Mouse (Mus musculus) intestine, embryonic 16.5 days (tissue): ENCODE data around the gene Hspa12a. TPM values are rescaled to one million over a fixed set of nuclear protein-coding genes. Genes with fewer than 3 reads are reported as not detected.

Source experiments
- ATAC-seq: fragments of 200-750 bp; cut with Nextera tagmentation; 2 replicates; pipeline ENCODE4 v1.8.0; 2017; ENCODE audit warnings: moderate TSS enrichment, moderate library complexity
- H3K27ac ChIP-seq: fragments of 300-500 bp; sonication (generic); 2 replicates; pipeline ENCODE4 v1.5.1; 2014; ENCODE audit warnings: mild to moderate bottlenecking, low read length
- H3K27me3 ChIP-seq: fragments of 300-500 bp; sonication (generic); replicated peaks from 2 replicates; pipeline ENCODE4 v1.6.1; 2014; ENCODE audit warnings: low read length, control low read depth, mixed read lengths; ENCODE audit not compliant: control insufficient read depth, insufficient read depth
- H3K36me3 ChIP-seq: fragments of 300-500 bp; sonication (generic); 2 replicates; pipeline ENCODE4 v1.6.1; 2014; ENCODE audit warnings: low read length, control low read depth; ENCODE audit not compliant: control insufficient read depth, insufficient read depth
- H3K4me1 ChIP-seq: fragments of 300-500 bp; sonication (generic); 2 replicates; pipeline ENCODE4 v1.6.1; 2014; ENCODE audit warnings: low read length, control low read depth, mixed read lengths; ENCODE audit not compliant: control insufficient read depth, insufficient read depth
- H3K4me2 ChIP-seq: fragments of 300-500 bp; sonication (generic); 2 replicates; pipeline ENCODE4 v1.6.1; 2014; ENCODE audit warnings: low read depth, low read length, control low read depth
- H3K4me3 ChIP-seq: fragments of 300-500 bp; sonication (generic); 2 replicates; pipeline ENCODE4 v1.5.1; 2014; ENCODE audit warnings: mild to moderate bottlenecking, low read length
- H3K9ac ChIP-seq: fragments of 300-500 bp; sonication (generic); 2 replicates; pipeline ENCODE4 v1.6.1; 2014; ENCODE audit warnings: low read depth, low read length
- H3K9me3 ChIP-seq: fragments of 300-500 bp; sonication (generic); 2 replicates; pipeline ENCODE4 v1.6.1; 2016; ENCODE audit warnings: low read length, control low read depth; ENCODE audit not compliant: control insufficient read depth
- WGBS: fragments of 180-500 bp; shearing (Covaris S2); extraction: QIAGEN DNeasy Blood & Tissue Kit; methylation state at CpG from one replicate; pipeline ENCODE4 v1.1.7; 2014; 5-methylcytosine and 5-hydroxymethylcytosine counted together
- polyA plus RNA-seq: library from polyadenylated mRNA; unstranded; fragments of >200 nt; fragmentation: Nextera tagmentation; extraction: Ambion mirVana; gene quantifications from 2 replicates; pipeline ENCODE4 v1.2.1, GENCODE M21; 2015

Hspa12a gene
- polyA plus RNA-seq, 1 experiment from 2014 or later: 4.2 TPM

- no peak overlapping the region for H3K4me3 ChIP-seq
- no peak for ATAC-seq
- no peaks in the 10 kb centered on the region for H3K4me1 ChIP-seq
- no peak overlapping the region for H3K4me2 ChIP-seq
- H3K36me3 ChIP-seq: no peaks in the 10 kb centered on the region
- H3K27ac ChIP-seq: no peak overlapping the region
- H3K27me3 ChIP-seq: no peaks in the 10 kb centered on the region
- no peaks in the 10 kb centered on the region for H3K9me3 ChIP-seq
- WGBS: 4% methylated on average over 3 of the region's 3 CpGs
- no peak overlapping the region for H3K9ac ChIP-seq
Measured at GRCm38 (mm10) chr19:58806364-58806763, 137.1 kb downstream of the Hspa12a start.

- no peaks in the 10 kb centered on the region for H3K36me3 ChIP-seq
- H3K27me3 ChIP-seq: no peaks in the 10 kb centered on the region
- H3K4me1 ChIP-seq: no peaks in the 10 kb centered on the region
- H3K4me3 ChIP-seq: no peak overlapping the region
- ATAC-seq: no peak
- 85% methylated on average over 9 of the region's 9 CpGs for WGBS
- no peak overlapping the region for H3K9ac ChIP-seq
- no peak overlapping the region for H3K4me2 ChIP-seq
- no peak overlapping the region for H3K27ac ChIP-seq
- no peaks in the 10 kb centered on the region for H3K9me3 ChIP-seq
Measured at GRCm38 (mm10) chr19:58805191-58805779, 138.2 kb downstream of the Hspa12a start.

DNA sequence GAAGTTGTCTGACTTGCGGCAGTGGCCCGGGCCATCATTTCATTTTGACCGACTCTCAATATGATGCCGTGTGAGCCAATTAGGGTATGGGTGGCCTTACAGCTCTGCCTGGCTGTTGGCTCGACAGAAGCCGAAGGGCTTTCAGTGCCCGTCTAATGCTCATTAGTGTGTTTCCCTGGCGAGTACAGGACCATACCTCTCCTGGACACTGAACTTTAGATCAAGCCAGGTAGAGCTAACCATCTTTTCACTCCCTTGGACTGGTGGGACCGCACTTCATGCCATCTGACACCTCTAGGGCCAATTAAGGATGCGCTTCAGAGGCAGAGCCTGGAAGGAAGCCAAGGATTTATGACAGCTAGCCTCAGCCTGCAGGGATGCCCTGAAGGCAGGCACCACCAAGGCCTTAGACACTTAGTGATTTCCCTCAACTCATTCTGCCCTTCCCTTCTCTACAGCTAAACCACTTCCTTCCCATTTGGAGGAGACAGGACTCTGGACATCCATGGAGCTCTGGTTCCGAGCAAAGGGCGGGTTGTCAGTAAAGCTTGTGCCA lies 148.3 kb downstream of the Hspa12a start:
- Histone ChIP-seq H3K4me3 (no peak overlapping the region), H3K9ac (no peak overlapping the region), H3K27me3 (no peaks in the 10 kb centered on the region), H3K4me2 (no peak overlapping the region), H3K9me3 (no peaks in the 10 kb centered on the region), H3K4me1 (no peaks in the 10 kb centered on the region), H3K27ac (no peak overlapping the region), H3K36me3 (0 out of 2 replicates have a peak, but pooled peaks cover 2% of the 10 kb centered on the region)
- WGBS: 74% methylated on average over 12 of the region's 12 CpGs
- peak; percentile 23; the same call in 1 of the 2 replicates for ATAC-seq

DNA sequence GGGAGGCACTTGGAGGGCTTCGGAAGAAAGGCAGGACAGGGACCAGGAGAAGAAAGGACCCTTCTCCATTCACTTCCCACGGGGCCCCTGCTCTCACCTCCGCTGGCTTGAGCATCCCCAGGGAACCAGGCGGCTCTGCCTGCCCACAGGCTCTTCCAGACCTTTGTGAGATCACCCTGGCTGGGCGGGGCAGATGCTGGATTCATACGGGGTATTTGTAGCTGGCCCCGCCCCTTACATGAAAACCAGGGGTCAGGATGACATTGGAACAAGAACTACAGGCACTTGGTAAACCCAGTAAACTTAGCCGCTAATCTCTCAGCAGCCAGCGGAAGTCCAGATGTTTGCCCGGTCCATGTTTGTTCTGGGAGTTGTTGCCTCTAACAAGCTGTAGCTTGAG lies 149.2 kb downstream of the Hspa12a start, which contains the start of gene 1700019N19Rik:
1700019N19Rik (minus strand) TSS at position 178 of the 400 bp plus-strand sequence.
- ATAC-seq: no peak
- no peak within 1 kb of the TSS for H3K4me2 ChIP-seq
- no peak within 1 kb of the TSS for H3K9ac ChIP-seq
- no peaks in the 10 kb centered on the region for H3K36me3 ChIP-seq
- no peak within 1 kb of the TSS for H3K27ac ChIP-seq
- no peak within 1 kb of the TSS for H3K4me3 ChIP-seq
- no peaks in the 10 kb centered on the region for H3K4me1 ChIP-seq
- 38% methylated on average over 10 of the region's 10 CpGs for whole genome bisulfite sequencing
- no peaks in the 10 kb centered on the region for H3K27me3 ChIP-seq
- H3K9me3 ChIP-seq: no peaks in the 10 kb centered on the region

- Histone ChIP-seq H3K4me1 (no peaks in the 10 kb centered on the region), H3K36me3 (no peaks in the 10 kb centered on the region), H3K4me3 (no peak overlapping the region), H3K27ac (no peak overlapping the region), H3K27me3 (no peaks in the 10 kb centered on the region), H3K9me3 (no peaks in the 10 kb centered on the region), H3K4me2 (no peak overlapping the region), H3K9ac (no peak overlapping the region)
- no peak for ATAC-seq
- 71% methylated on average over 11 of the region's 11 CpGs for WGBS
Measured at GRCm38 (mm10) chr19:58789194-58789593, 154.3 kb downstream of the Hspa12a start.

GRCm38 (mm10) chr19:58783938-58784337 lies 159.5 kb downstream of the Hspa12a start:
- no peak for ATAC-seq
- WGBS: 49% methylated on average over 7 of the region's 7 CpGs

DNA sequence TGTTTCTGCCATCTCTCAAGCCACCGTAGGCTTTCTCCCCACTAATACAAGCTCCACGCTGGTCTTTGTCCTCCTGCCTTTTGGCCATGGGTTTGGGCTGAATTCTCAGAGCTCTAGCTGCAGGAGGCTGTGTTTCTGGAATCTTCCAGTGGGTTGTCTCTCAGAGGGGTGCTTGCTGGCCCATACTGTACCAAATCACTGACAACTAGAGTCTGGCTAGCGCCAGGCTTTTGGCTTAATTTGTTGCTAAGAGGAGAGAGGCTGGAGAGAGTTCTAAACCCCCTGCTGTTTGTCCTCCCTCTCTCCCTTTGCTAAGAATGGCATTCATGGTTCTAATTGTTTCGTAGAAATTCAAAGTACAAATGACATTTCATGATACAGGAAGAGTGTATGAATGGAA lies 161.9 kb downstream of the Hspa12a start:
- no peak overlapping the region for H3K4me2 ChIP-seq
- H3K27ac ChIP-seq: no peak overlapping the region
- no peaks in the 10 kb centered on the region for H3K9me3 ChIP-seq
- H3K4me3 ChIP-seq: no peak overlapping the region
- no peaks in the 10 kb centered on the region for H3K4me1 ChIP-seq
- 63% methylated on average over 4 of the region's 4 CpGs for WGBS
- no peaks in the 10 kb centered on the region for H3K36me3 ChIP-seq
- H3K27me3 ChIP-seq: no peaks in the 10 kb centered on the region
- no peak for ATAC-seq
- H3K9ac ChIP-seq: no peak overlapping the region

More at GRCm38 (mm10) chr19:58783938-58784337, 159.5 kb downstream of the Hspa12a start:
- H3K4me3 ChIP-seq: no peak overlapping the region
- H3K9me3 ChIP-seq: no peaks in the 10 kb centered on the region
- H3K4me2 ChIP-seq: no peak overlapping the region
- no peak overlapping the region for H3K27ac ChIP-seq
- H3K9ac ChIP-seq: no peak overlapping the region
- no peaks in the 10 kb centered on the region for H3K27me3 ChIP-seq
- no peaks in the 10 kb centered on the region for H3K36me3 ChIP-seq
- H3K4me1 ChIP-seq: no peaks in the 10 kb centered on the region

DNA sequence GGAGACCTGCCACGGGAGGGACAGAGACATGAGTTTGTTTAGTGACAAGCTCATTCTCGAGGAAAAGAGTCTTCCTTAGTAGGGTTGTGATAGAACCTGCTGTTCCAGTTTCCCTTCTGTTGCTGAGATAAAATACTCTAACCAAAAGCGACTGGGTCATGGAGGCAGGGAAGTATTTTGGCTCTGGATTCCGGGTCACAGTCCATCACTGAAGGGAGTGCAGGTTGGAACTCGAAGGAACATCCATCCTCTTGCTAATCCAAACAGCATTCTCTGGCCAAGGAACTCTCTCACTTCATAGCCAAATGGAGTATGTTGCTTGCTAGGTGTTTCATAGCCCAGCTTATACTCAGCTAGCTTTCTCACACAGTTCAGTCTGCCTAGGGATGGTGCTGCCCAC lies 167.0 kb downstream of the Hspa12a start:
- H3K4me2 ChIP-seq: no peak overlapping the region
- H3K4me3 ChIP-seq: no peak overlapping the region
- H3K4me1 ChIP-seq: no peaks in the 10 kb centered on the region
- no peaks in the 10 kb centered on the region for H3K27me3 ChIP-seq
- no peaks in the 10 kb centered on the region for H3K9me3 ChIP-seq
- H3K36me3 ChIP-seq: no peaks in the 10 kb centered on the region
- H3K27ac ChIP-seq: no peak overlapping the region
- ATAC-seq: no peak
- 56% methylated on average over 5 of the region's 5 CpGs for WGBS
- no peak overlapping the region for H3K9ac ChIP-seq

DNA sequence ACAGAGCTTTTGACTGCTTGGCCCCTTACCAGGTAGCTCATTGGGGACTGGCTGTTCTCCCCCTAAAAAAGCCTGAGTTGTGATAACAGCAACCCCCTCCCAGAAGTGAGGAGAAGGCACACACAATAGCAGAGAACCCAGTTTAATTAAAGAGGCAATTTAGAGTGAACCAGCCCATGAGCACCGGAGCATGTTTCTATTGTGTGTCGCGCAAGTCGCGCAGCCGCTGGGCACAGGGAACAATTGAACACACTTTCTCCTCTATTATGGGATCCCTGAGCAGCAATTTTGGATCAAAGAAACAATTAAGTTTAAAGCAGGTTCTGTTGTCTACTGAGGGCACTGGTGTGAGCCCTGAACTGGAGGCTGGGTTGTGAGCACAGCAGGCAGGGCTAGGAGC lies 176.1 kb downstream of the Hspa12a start:
- H3K4me2 ChIP-seq: no peak overlapping the region
- H3K4me3 ChIP-seq: no peak overlapping the region
- no peak overlapping the region for H3K9ac ChIP-seq
- 88% methylated on average over 6 of the region's 6 CpGs for WGBS
- no peaks in the 10 kb centered on the region for H3K9me3 ChIP-seq
- no peaks in the 10 kb centered on the region for H3K36me3 ChIP-seq
- ATAC-seq: no peak
- 0 out of 2 replicates have a peak, but pooled peaks cover 2% of the 10 kb centered on the region for H3K27me3 ChIP-seq
- no peak overlapping the region for H3K27ac ChIP-seq
- H3K4me1 ChIP-seq: peaks cover 8% of the 10 kb centered on the region; the same call in 1 of the 2 replicates
